Mouse (Mus musculus): Measurements from ENCODE around the gene Galnt17.

DNA sequence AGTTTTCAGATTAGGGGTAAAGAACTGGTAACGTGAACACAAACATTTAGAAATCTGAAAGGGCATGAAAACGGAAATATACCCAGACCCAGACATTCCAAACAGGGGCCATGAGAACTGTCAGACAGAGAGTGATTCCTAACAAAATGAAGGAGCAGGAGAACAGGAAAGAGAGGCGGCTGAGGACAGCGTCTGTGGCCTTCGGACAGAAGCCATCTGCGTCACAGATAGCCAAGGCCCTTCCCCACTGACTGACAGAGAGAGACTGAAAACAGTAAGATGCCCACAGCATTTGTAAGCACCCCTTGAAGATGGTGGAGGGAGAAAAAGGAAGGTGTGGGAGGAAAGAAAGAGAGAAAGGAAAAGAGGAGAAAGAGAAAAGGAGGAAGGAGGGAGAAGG is 139.1 kb downstream of the Galnt17 start:
- TF ChIP-seq CTCF (IDR thresholded peaks at IDR 0.05; ENCODE audit: low read depth, low read length) (no peak), POLR2A (IDR thresholded peaks at IDR 0.05; ENCODE audit: extremely low read depth, insufficient read depth, low read length) (no peak)

Measured in liver, adult 2 months (tissue).